Mouse (Mus musculus) spleen, adult 2 months (tissue): Measurements from ENCODE around the gene Dtnb. TPM values are rescaled to one million over a fixed set of nuclear protein-coding genes. Genes with fewer than 3 reads are reported as not detected.
A peak's percentile ranks its signal among the peaks of the same experiment; 100 is the strongest.

ENCODE experiments used
- DNase-seq, 2 experiments: peaks; one replicate each; pipeline versions ENCODE4 v3.0.0 to v3.0.0-alpha.2; 2012 to 2021; ENCODE audit warnings: low spot score in 2 of 2, low read depth in 1 of 2
- H3K27ac ChIP-seq: fragments of 200-500 bp; 2 replicates; pipeline ENCODE4 v1.5.1; 2012; ENCODE audit warnings: low read length, inconsistent platforms; ENCODE audit not compliant: insufficient read depth
- H3K27me3 ChIP-seq: fragments of 200-500 bp; 2 replicates; pipeline ENCODE4 v1.6.1; 2012; ENCODE audit warnings: mild to moderate bottlenecking, moderate library complexity, low read length, inconsistent platforms; ENCODE audit not compliant: control insufficient read depth, insufficient read depth
- H3K36me3 ChIP-seq: fragments of 200-500 bp; 2 replicates; pipeline ENCODE4 v1.6.1; 2012; ENCODE audit warnings: mild to moderate bottlenecking, low read length, inconsistent platforms; ENCODE audit not compliant: control insufficient read depth, insufficient read depth
- H3K4me1 ChIP-seq: fragments of 200-500 bp; 2 replicates; pipeline ENCODE4 v1.6.1; 2011; ENCODE audit warnings: inconsistent platforms; ENCODE audit not compliant: control insufficient read depth, insufficient read depth, insufficient read length
- H3K4me3 ChIP-seq: fragments of 200-500 bp; 2 replicates; pipeline ENCODE4 v1.5.1; 2011; ENCODE audit warnings: mild to moderate bottlenecking, inconsistent platforms; ENCODE audit not compliant: insufficient read depth, insufficient read length; ENCODE audit errors: extremely low read depth
- CTCF ChIP-seq: fragments of 200-500 bp; IDR thresholded peaks from 2 replicates; pipeline ENCODE4 v1.5.1; 2011; ENCODE audit warnings: mild to moderate bottlenecking, inconsistent platforms; ENCODE audit not compliant: insufficient read depth, insufficient read length, insufficient replicate concordance; ENCODE audit errors: extremely low read depth
- POLR2A ChIP-seq: fragments of 200-500 bp; IDR thresholded peaks from 2 replicates; pipeline ENCODE4 v1.6.1; 2011; ENCODE audit warnings: low read depth, low read length, inconsistent platforms
- WGBS: fragments of 180-500 bp; shearing (Covaris S2); methylation state at CpG from one replicate; pipeline ENCODE4 v1.1.7; 2018; 5-methylcytosine and 5-hydroxymethylcytosine counted together
- polyA plus RNA-seq: library from polyadenylated mRNA; depleted of rRNA; stranded (reverse); fragments of >200 nt; gene quantifications from 2 replicates; pipeline ENCODE4 v1.2.3, GENCODE M21; 2012

The Dtnb gene
- polyA plus RNA-seq, 1 experiment = 31.0 TPM

DNA sequence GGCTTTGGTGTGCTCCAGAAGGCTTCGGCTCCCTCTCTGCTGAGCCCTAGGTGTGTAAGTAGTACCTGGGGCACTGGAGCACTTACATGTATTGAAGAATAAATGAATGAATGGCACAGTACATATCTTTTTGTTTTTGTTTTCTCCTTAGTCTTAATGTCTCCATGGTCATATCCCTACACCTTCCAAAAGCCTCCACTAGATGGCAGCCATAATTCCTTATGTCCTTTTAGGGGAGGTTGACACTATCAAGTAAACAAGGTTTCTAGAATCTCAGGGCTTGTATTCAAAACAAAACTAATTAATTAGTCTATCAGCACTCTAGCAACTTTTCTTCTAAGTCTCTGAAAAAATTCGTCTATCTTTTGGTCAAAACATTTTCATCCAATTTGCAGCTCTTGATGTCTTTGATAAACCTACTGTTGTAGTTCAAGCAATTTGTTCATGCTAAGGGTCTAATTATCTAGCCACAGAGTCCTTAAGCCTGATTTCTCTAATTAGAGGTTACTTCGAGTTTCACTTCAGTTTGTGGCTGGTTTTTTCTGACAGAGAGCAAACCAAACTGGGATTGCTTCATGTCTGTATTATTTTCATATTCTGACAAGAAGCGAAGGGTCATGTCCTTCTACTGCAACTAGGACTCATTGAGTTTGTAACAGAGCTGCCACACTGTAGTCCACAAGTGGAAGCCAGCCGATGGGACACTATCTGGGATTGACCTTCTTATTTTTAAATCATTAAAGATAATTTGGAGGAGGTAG is 123.7 kb downstream of the Dtnb start:
- H3K27me3 ChIP-seq = no peaks in the 10 kb centered on the region
- TF ChIP-seq CTCF = no peak
- no peak for TF ChIP-seq POLR2A
- no peak overlapping the region for H3K27ac ChIP-seq
- peak; percentile 25 to 39 for DNase-seq
- no peaks in the 10 kb centered on the region for H3K4me1 ChIP-seq
- 60% methylated on average over 5 of the region's 5 CpGs for WGBS
- H3K4me3 ChIP-seq = no peak overlapping the region
- H3K36me3 ChIP-seq = no peaks in the 10 kb centered on the region

GRCm38 (mm10) chr12:3700503-3700902 is 128.3 kb downstream of the Dtnb start:
- H3K36me3 ChIP-seq = no peaks in the 10 kb centered on the region
- H3K27ac ChIP-seq = no peak overlapping the region
- DNase-seq = no peak
- H3K4me3 ChIP-seq = no peak overlapping the region
- H3K27me3 ChIP-seq = no peaks in the 10 kb centered on the region
- no peaks in the 10 kb centered on the region for H3K4me1 ChIP-seq
- TF ChIP-seq CTCF (no peak), POLR2A (no peak)
- 88% methylated on average over 4 of the region's 4 CpGs for WGBS

DNA sequence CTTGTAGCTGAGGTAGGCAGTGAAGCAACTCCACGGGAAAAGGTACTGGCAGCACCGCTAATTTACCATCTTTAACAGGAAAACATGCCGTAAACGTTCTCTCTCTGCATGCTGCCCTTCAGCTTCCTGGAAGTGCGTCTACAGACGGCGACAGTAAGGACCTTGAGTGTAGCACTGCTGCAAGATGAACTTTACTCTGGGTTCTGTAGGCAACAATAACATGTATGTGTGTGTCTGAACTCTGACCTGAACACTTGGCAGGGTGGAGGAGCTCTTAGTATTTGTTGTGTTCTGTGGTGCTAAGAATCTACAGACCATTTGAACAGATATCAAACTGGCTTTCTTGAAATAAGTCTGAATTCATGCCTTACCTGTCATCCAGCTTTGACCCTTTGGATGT is 130.7 kb downstream of the Dtnb start:
- Histone ChIP-seq H3K4me3 (no peak overlapping the region), H3K27me3 (no peaks in the 10 kb centered on the region), H3K27ac (no peak overlapping the region), H3K36me3 (no peaks in the 10 kb centered on the region), H3K4me1 (no peaks in the 10 kb centered on the region)
- TF ChIP-seq POLR2A (no peak), CTCF (no peak)
- no peak for DNase-seq
- 90% methylated on average over 7 of the region's 7 CpGs for WGBS

GRCm38 (mm10) chr12:3719151-3719721 is 147.1 kb downstream of the Dtnb start:
- H3K36me3 ChIP-seq = no peaks in the 10 kb centered on the region
- no peak overlapping the region for H3K27ac ChIP-seq
- 88% methylated on average over 4 of the region's 4 CpGs for WGBS
- no peak overlapping the region for H3K4me3 ChIP-seq
- no peaks in the 10 kb centered on the region; the same call in 1 of the 2 replicates for H3K4me1 ChIP-seq
- TF ChIP-seq CTCF (no peak), POLR2A (no peak)
- no peak for DNase-seq
- H3K27me3 ChIP-seq = no peaks in the 10 kb centered on the region

GRCm38 (mm10) chr12:3720527-3720926 is 148.3 kb downstream of the Dtnb start:
- WGBS = 91% methylated on average over 2 of the region's 2 CpGs
- DNase-seq = no peak
- no peak overlapping the region for H3K4me3 ChIP-seq
- TF ChIP-seq CTCF (no peak), POLR2A (no peak)
- H3K36me3 ChIP-seq = no peaks in the 10 kb centered on the region
- H3K4me1 ChIP-seq = no peaks in the 10 kb centered on the region
- no peaks in the 10 kb centered on the region for H3K27me3 ChIP-seq
- H3K27ac ChIP-seq = no peak overlapping the region

DNA sequence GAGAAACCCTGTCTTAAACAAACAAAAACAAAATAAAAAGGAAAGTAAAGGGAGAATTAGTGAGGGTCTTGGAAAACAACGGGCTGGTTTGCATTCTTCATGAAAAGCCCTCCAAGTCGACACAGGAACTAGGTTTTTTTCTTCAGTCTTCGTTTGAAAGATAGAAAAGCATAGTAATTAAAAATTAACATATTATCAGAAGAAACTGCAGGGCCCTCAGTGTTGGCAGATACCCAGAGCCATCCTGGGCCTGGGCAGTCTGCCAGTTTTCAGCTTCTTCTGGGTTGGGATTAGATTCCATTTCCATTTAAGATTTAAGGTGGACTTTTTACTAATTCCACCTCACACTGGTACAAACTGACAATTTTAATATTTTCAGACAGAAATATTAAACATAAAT is 151.6 kb downstream of the Dtnb start:
- no peak for DNase-seq
- no peaks in the 10 kb centered on the region for H3K36me3 ChIP-seq
- H3K4me3 ChIP-seq = no peak overlapping the region
- 59% methylated on average over 3 of the region's 3 CpGs for WGBS
- no peak overlapping the region for H3K27ac ChIP-seq
- TF ChIP-seq CTCF (no peak), POLR2A (no peak)
- H3K4me1 ChIP-seq = no peaks in the 10 kb centered on the region
- no peaks in the 10 kb centered on the region for H3K27me3 ChIP-seq

DNA sequence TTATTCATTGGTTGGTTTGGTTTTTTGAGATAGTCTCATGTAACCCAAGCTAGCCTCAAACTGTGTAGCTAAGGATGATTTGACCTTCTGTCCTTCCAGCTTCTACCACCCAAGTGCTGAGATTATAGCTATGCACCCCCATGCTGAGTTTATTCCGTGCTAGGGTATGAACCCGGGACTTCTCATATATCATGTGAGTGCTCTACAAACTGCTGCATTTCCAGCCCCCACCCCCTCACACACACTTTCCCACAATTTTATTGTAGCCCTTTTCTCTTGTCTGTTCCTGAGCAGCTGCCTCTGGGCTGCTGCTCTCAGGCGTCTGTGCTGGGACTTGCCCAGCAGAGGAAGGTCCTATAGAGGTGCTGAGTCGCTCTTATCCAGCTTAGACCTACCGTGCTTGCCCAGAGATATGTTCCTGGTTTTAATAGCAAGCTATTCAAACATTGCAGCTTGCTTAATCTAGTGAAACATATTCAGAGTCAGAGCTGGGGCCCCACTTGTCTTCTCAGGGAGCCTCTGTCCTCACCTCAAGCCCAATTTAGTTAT is 152.7 kb downstream of the Dtnb start:
- no peak for TF ChIP-seq POLR2A
- no peak for TF ChIP-seq CTCF
- Histone ChIP-seq H3K36me3 (no peaks in the 10 kb centered on the region), H3K27ac (no peak overlapping the region), H3K4me1 (no peaks in the 10 kb centered on the region), H3K27me3 (no peaks in the 10 kb centered on the region), H3K4me3 (no peak overlapping the region)
- no peak for DNase-seq
- WGBS = 70% methylated on average over 5 of the region's 5 CpGs
